Mouse (Mus musculus): ENCODE measurements around the gene Smim14. TPM values are rescaled to one million over a fixed set of nuclear protein-coding genes. Genes with fewer than 3 reads are reported as not detected.

Gene Smim14
- polyA plus RNA-seq, 1 experiment, result 72.3 TPM

- TF ChIP-seq CTCF (IDR thresholded peaks at IDR 0.05; ENCODE audit: extremely low read depth, insufficient read length, insufficient replicate concordance, low read depth, low read length), result no peak
- TF ChIP-seq POLR2A (IDR thresholded peaks at IDR 0.05; ENCODE audit: low read depth, low read length), result no peak
- Histone ChIP-seq H3K4me3 (ENCODE audit: low read depth, low read length) (no peak overlapping the region), H3K27me3 (ENCODE audit: control insufficient read depth, insufficient read depth, low read length) (no peaks in the 10 kb centered on the region), H3K4me1 (ENCODE audit: control insufficient read depth, insufficient read depth, insufficient read length, low read length) (no peaks in the 10 kb centered on the region), H3K36me3 (ENCODE audit: control insufficient read depth, insufficient read depth, low read length) (0 out of 2 replicates have a peak, but pooled peaks cover 1% of the 10 kb centered on the region), H3K27ac (ENCODE audit: insufficient read depth, low read depth, low read length) (no peak overlapping the region)
These were observed 20.1 kb upstream of the Smim14 start for GRCm38 (mm10) chr5:65557109-65557508.

DNA sequence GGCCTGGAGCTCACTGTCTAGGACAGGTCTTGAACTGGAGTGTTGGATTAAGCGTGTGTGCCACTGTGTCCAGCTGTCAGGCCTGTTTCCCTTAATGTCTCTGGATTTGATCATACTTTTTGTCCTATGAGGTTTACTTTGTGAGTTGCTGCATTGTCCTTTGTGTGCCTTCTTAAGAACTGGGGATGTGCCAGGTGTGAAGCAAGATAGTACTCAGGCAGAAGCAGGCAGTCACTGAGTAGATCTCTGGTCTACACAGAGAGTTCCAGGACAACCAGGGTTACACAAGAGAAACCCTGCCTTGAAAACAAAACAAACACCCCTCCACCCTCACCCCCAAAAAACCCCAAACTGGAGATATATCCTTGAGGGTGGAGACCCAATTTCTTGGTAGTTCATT is 12.7 kb upstream of the Smim14 start:
- TF ChIP-seq POLR2A (IDR thresholded peaks at IDR 0.05; ENCODE audit: low read depth, low read length) (no peak), CTCF (IDR thresholded peaks at IDR 0.05; ENCODE audit: extremely low read depth, insufficient read length, insufficient replicate concordance, low read depth, low read length) (no peak)

DNA sequence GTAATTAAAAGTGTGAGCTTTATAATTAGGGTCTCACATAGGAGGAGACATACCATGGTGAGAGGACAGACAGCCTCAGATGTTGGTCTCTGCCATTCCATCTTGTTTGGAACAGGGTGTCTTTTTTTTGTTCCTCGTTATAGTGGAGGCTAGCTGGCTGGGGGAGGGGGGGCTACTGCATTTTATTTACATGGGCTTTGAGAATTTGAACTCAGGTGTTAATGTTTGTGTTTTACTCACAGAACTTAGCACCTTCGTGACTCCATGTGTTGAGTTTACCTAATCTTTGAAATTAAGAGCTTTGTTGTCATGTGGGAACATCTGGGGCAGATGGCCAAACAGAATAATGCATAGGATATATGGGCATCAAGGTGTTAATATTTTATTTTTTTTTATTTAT is 7.6 kb upstream of the Smim14 start:
- H3K27ac ChIP-seq (ENCODE audit: insufficient read depth, low read depth, low read length), result no peak overlapping the region
- H3K4me3 ChIP-seq (ENCODE audit: low read depth, low read length), result no peak overlapping the region
- TF ChIP-seq CTCF (IDR thresholded peaks at IDR 0.05; ENCODE audit: extremely low read depth, insufficient read length, insufficient replicate concordance, low read depth, low read length), result no peak
- no peak for TF ChIP-seq POLR2A (IDR thresholded peaks at IDR 0.05; ENCODE audit: low read depth, low read length)
- 90% methylated on average over 2 of the region's 2 CpGs for WGBS
- H3K27me3 ChIP-seq (ENCODE audit: control insufficient read depth, insufficient read depth, low read length), result no peaks in the 10 kb centered on the region
- no peaks in the 10 kb centered on the region for H3K4me1 ChIP-seq (ENCODE audit: control insufficient read depth, insufficient read depth, insufficient read length, low read length)
- 0 out of 2 replicates have a peak, but pooled peaks cover 4% of the 10 kb centered on the region for H3K36me3 ChIP-seq (ENCODE audit: control insufficient read depth, insufficient read depth, low read length)

More for the DNA sequence above, 12.7 kb upstream of the Smim14 start:
- H3K4me3 ChIP-seq (ENCODE audit: low read depth, low read length), result no peak overlapping the region
- no peaks in the 10 kb centered on the region for H3K4me1 ChIP-seq (ENCODE audit: control insufficient read depth, insufficient read depth, insufficient read length, low read length)
- 0 out of 2 replicates have a peak, but pooled peaks cover 7% of the 10 kb centered on the region for H3K36me3 ChIP-seq (ENCODE audit: control insufficient read depth, insufficient read depth, low read length)
- no peaks in the 10 kb centered on the region for H3K27me3 ChIP-seq (ENCODE audit: control insufficient read depth, insufficient read depth, low read length)
- 85% methylated on average over 1 of the region's 1 CpGs for WGBS
- no peak overlapping the region for H3K27ac ChIP-seq (ENCODE audit: insufficient read depth, low read depth, low read length)

DNA sequence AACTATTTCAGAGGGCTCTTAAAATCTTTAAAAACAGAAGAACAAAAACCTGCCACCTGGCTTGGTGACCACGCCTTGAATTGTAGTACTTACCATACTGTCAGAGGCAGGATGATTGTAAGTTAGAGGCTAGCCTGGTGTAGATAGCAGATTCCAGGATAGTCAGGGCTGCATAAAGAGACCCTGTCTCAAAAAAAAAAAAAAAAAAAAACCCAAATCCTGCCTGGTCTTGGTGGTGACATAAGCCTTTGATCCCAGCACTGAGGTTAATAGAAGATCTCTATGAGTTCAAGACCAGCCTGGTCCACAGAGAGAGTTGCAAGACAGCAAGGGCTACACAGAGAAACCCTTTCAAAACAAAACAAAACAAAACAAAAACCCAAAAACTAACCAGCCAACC is 6.5 kb upstream of the Smim14 start:
- Histone ChIP-seq H3K27me3 (ENCODE audit: control insufficient read depth, insufficient read depth, low read length) (no peaks in the 10 kb centered on the region), H3K27ac (ENCODE audit: insufficient read depth, low read depth, low read length) (no peak overlapping the region), H3K4me1 (ENCODE audit: control insufficient read depth, insufficient read depth, insufficient read length, low read length) (no peaks in the 10 kb centered on the region), H3K36me3 (ENCODE audit: control insufficient read depth, insufficient read depth, low read length) (0 out of 2 replicates have a peak, but pooled peaks cover 4% of the 10 kb centered on the region), H3K4me3 (ENCODE audit: low read depth, low read length) (no peak overlapping the region)
- no peak for TF ChIP-seq POLR2A (IDR thresholded peaks at IDR 0.05; ENCODE audit: low read depth, low read length)
- no peak for TF ChIP-seq CTCF (IDR thresholded peaks at IDR 0.05; ENCODE audit: extremely low read depth, insufficient read length, insufficient replicate concordance, low read depth, low read length)
- WGBS, result 68% methylated on average over 1 of the region's 1 CpGs

DNA sequence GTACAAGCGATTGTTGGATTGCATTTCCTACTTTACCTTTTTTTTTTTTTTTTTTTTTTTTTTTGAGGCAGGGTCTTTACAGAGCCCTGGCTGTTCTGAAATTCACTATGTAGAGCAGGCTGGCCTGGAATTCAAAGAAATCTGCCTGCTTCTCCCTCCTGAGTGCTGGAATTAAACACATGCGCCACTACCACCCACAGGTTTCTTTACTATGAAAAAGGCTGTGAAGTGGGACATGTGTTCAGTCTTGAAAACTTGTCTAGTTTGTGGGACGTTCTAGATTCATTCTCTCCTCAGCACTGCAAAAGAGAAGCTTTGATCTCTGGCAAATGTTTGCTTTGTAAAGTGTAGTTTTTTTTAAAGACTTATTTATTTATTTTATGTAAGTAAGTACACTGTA is 4.9 kb upstream of the Smim14 start:
- 80% methylated on average over 3 of the region's 3 CpGs for WGBS
- Histone ChIP-seq H3K36me3 (ENCODE audit: control insufficient read depth, insufficient read depth, low read length) (0 out of 2 replicates have a peak, but pooled peaks cover 4% of the 10 kb centered on the region), H3K4me3 (ENCODE audit: low read depth, low read length) (no peak overlapping the region), H3K27me3 (ENCODE audit: control insufficient read depth, insufficient read depth, low read length) (no peaks in the 10 kb centered on the region), H3K4me1 (ENCODE audit: control insufficient read depth, insufficient read depth, insufficient read length, low read length) (no peaks in the 10 kb centered on the region), H3K27ac (ENCODE audit: insufficient read depth, low read depth, low read length) (no peak overlapping the region)
- TF ChIP-seq CTCF (IDR thresholded peaks at IDR 0.05; ENCODE audit: extremely low read depth, insufficient read length, insufficient replicate concordance, low read depth, low read length) (no peak), POLR2A (IDR thresholded peaks at IDR 0.05; ENCODE audit: low read depth, low read length) (no peak)

GRCm38 (mm10) chr5:65539786-65540185 is 2.8 kb upstream of the Smim14 start:
- TF ChIP-seq CTCF (IDR thresholded peaks at IDR 0.05; ENCODE audit: extremely low read depth, insufficient read length, insufficient replicate concordance, low read depth, low read length), result no peak
- no peak for TF ChIP-seq POLR2A (IDR thresholded peaks at IDR 0.05; ENCODE audit: low read depth, low read length)
- H3K27me3 ChIP-seq (ENCODE audit: control insufficient read depth, insufficient read depth, low read length), result no peaks in the 10 kb centered on the region

DNA sequence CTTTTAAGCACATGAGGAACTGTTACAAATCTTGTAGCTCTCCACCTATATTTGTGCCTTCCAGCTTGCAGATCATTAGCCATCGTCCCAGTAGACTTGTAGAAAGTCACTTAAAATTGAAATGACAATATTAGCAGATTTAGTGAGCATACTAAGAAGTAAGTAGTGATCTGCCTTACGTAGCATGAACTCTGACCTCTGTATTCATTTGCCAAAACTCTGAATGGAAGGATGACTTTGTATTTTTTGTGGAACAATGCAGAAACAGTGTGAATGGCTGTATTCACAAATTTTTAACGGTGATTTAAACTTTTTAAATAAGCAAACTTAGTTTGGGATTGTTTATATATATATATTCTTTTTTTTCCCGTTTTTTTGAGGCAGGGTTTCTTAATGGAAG is 1.8 kb upstream of the Smim14 start:
- TF ChIP-seq CTCF (IDR thresholded peaks at IDR 0.05; ENCODE audit: extremely low read depth, insufficient read length, insufficient replicate concordance, low read depth, low read length) (no peak), POLR2A (IDR thresholded peaks at IDR 0.05; ENCODE audit: low read depth, low read length) (no peak)
- Histone ChIP-seq H3K27ac (ENCODE audit: insufficient read depth, low read depth, low read length) (no peak overlapping the region), H3K36me3 (ENCODE audit: control insufficient read depth, insufficient read depth, low read length) (0 out of 2 replicates have a peak, but pooled peaks cover 2% of the 10 kb centered on the region), H3K4me1 (ENCODE audit: control insufficient read depth, insufficient read depth, insufficient read length, low read length) (no peaks in the 10 kb centered on the region), H3K27me3 (ENCODE audit: control insufficient read depth, insufficient read depth, low read length) (no peaks in the 10 kb centered on the region), H3K4me3 (ENCODE audit: low read depth, low read length) (no peak overlapping the region)
- 17% methylated on average over 4 of the region's 4 CpGs for WGBS

More at GRCm38 (mm10) chr5:65539786-65540185, 2.8 kb upstream of the Smim14 start:
- 0 out of 2 replicates have a peak, but pooled peaks cover 2% of the 10 kb centered on the region for H3K36me3 ChIP-seq (ENCODE audit: control insufficient read depth, insufficient read depth, low read length)
- no peak overlapping the region for H3K27ac ChIP-seq (ENCODE audit: insufficient read depth, low read depth, low read length)
- 76% methylated on average over 3 of the region's 3 CpGs for WGBS
- H3K4me3 ChIP-seq (ENCODE audit: low read depth, low read length), result no peak overlapping the region
- no peaks in the 10 kb centered on the region for H3K4me1 ChIP-seq (ENCODE audit: control insufficient read depth, insufficient read depth, insufficient read length, low read length)
